Mouse (Mus musculus): ENCODE measurements around the gene Slc7a5. TPM values are rescaled to one million over a fixed set of nuclear protein-coding genes. Genes with fewer than 3 reads are reported as not detected.

Slc7a5 gene
- polyA plus RNA-seq, 1 experiment from 2014 or later, result 10.2 TPM

- Histone ChIP-seq H3K4me3 (replicated peaks; ENCODE audit: low read depth, low read length) (no peak overlapping the region), H3K36me3 (ENCODE audit: insufficient read depth, low read length) (no peaks in the 10 kb centered on the region), H3K9ac (ENCODE audit: low read depth, low read length) (no peak overlapping the region), H3K4me2 (ENCODE audit: low read length) (no peak overlapping the region), H3K4me1 (replicated peaks; ENCODE audit: insufficient read depth, low read length) (0 out of 2 replicates have a peak, but pooled peaks cover 5% of the 10 kb centered on the region), H3K27ac (no peak overlapping the region), H3K27me3 (ENCODE audit: insufficient read depth, low read length) (no peaks in the 10 kb centered on the region), H3K9me3 (replicated peaks; ENCODE audit: low read length) (no peaks in the 10 kb centered on the region)
- 80% methylated on average over 5 of the region's 5 CpGs for WGBS
- no peak for TF ChIP-seq CTCF (IDR thresholded peaks at IDR 0.05; ENCODE audit: low read depth)
- ATAC-seq (replicated peaks; ENCODE audit: low FRiP score, low read depth), result no peak
- DNase-seq (ENCODE audit: low spot score), result no peak
These were observed 17.2 kb upstream of the Slc7a5 start for GRCm38 (mm10) chr8:121924681-121925080.

GRCm38 (mm10) chr8:121922101-121922500 is 14.6 kb upstream of the Slc7a5 start:
- Histone ChIP-seq H3K4me1 (replicated peaks; ENCODE audit: insufficient read depth, low read length) (0 out of 2 replicates have a peak, but pooled peaks cover 5% of the 10 kb centered on the region), H3K27me3 (ENCODE audit: insufficient read depth, low read length) (no peaks in the 10 kb centered on the region), H3K36me3 (ENCODE audit: insufficient read depth, low read length) (no peaks in the 10 kb centered on the region), H3K4me3 (replicated peaks; ENCODE audit: low read depth, low read length) (no peak overlapping the region), H3K9ac (ENCODE audit: low read depth, low read length) (peak overlapping the region; percentile 23; the same call in 1 of the 2 replicates), H3K4me2 (ENCODE audit: low read length) (no peak overlapping the region), H3K27ac (peak overlapping the region; percentile 67), H3K9me3 (replicated peaks; ENCODE audit: low read length) (no peaks in the 10 kb centered on the region)
- DNase-seq (ENCODE audit: low spot score) (peak; percentile 79), ATAC-seq (replicated peaks; ENCODE audit: low FRiP score, low read depth) (peak; percentile 50)
- TF ChIP-seq CTCF (IDR thresholded peaks at IDR 0.05; ENCODE audit: low read depth), result no peak
- 31% methylated on average over 8 of the region's 8 CpGs for whole genome bisulfite sequencing

GRCm38 (mm10) chr8:121921582-121921981 is 14.1 kb upstream of the Slc7a5 start:
- no peaks in the 10 kb centered on the region for H3K27me3 ChIP-seq (ENCODE audit: insufficient read depth, low read length)
- H3K9me3 ChIP-seq (replicated peaks; ENCODE audit: low read length), result no peaks in the 10 kb centered on the region
- no peak overlapping the region for H3K4me2 ChIP-seq (ENCODE audit: low read length)
- H3K36me3 ChIP-seq (ENCODE audit: insufficient read depth, low read length), result no peaks in the 10 kb centered on the region
- no peak overlapping the region for H3K4me3 ChIP-seq (replicated peaks; ENCODE audit: low read depth, low read length)
- H3K9ac ChIP-seq (ENCODE audit: low read depth, low read length), result peak overlapping the region; percentile 23; the same call in 1 of the 2 replicates
- peak overlapping the region; percentile 67 for H3K27ac ChIP-seq
- DNase-seq (ENCODE audit: low spot score), result no peak
- 71% methylated on average over 8 of the region's 8 CpGs for WGBS
- H3K4me1 ChIP-seq (replicated peaks; ENCODE audit: insufficient read depth, low read length), result 0 out of 2 replicates have a peak, but pooled peaks cover 5% of the 10 kb centered on the region
- TF ChIP-seq CTCF (IDR thresholded peaks at IDR 0.05; ENCODE audit: low read depth), result no peak
- ATAC-seq (replicated peaks; ENCODE audit: low FRiP score, low read depth), result 0 out of 2 replicates have a peak, but pooled peaks have one; percentile 18

GRCm38 (mm10) chr8:121919731-121920130 is 12.2 kb upstream of the Slc7a5 start:
- no peak overlapping the region for H3K4me3 ChIP-seq (replicated peaks; ENCODE audit: low read depth, low read length)
- ATAC-seq (replicated peaks; ENCODE audit: low FRiP score, low read depth) (no peak), DNase-seq (ENCODE audit: low spot score) (no peak)
- H3K9me3 ChIP-seq (replicated peaks; ENCODE audit: low read length), result no peaks in the 10 kb centered on the region
- no peak overlapping the region for H3K27ac ChIP-seq
- no peak overlapping the region for H3K9ac ChIP-seq (ENCODE audit: low read depth, low read length)
- H3K4me2 ChIP-seq (ENCODE audit: low read length), result no peak overlapping the region
- no peak for TF ChIP-seq CTCF (IDR thresholded peaks at IDR 0.05; ENCODE audit: low read depth)
- no peaks in the 10 kb centered on the region for H3K36me3 ChIP-seq (ENCODE audit: insufficient read depth, low read length)
- WGBS, result 21% methylated on average over 3 of the region's 3 CpGs
- H3K4me1 ChIP-seq (replicated peaks; ENCODE audit: insufficient read depth, low read length), result 0 out of 2 replicates have a peak, but pooled peaks cover 5% of the 10 kb centered on the region
- H3K27me3 ChIP-seq (ENCODE audit: insufficient read depth, low read length), result no peaks in the 10 kb centered on the region

- Histone ChIP-seq H3K4me3 (replicated peaks; ENCODE audit: low read depth, low read length) (no peak overlapping the region), H3K4me2 (ENCODE audit: low read length) (no peak overlapping the region), H3K9ac (ENCODE audit: low read depth, low read length) (no peak overlapping the region), H3K36me3 (ENCODE audit: insufficient read depth, low read length) (no peaks in the 10 kb centered on the region), H3K27me3 (ENCODE audit: insufficient read depth, low read length) (no peaks in the 10 kb centered on the region), H3K9me3 (replicated peaks; ENCODE audit: low read length) (no peaks in the 10 kb centered on the region), H3K4me1 (replicated peaks; ENCODE audit: insufficient read depth, low read length) (0 out of 2 replicates have a peak, but pooled peaks cover 5% of the 10 kb centered on the region), H3K27ac (no peak overlapping the region)
- no peak for DNase-seq (ENCODE audit: low spot score)
- no peak for TF ChIP-seq CTCF (IDR thresholded peaks at IDR 0.05; ENCODE audit: low read depth)
- ATAC-seq (replicated peaks; ENCODE audit: low FRiP score, low read depth), result no peak
- WGBS, result 43% methylated on average over 4 of the region's 4 CpGs
These were observed 11.7 kb upstream of the Slc7a5 start for GRCm38 (mm10) chr8:121919158-121919557.

- Histone ChIP-seq H3K4me3 (replicated peaks; ENCODE audit: low read depth, low read length) (no peak overlapping the region), H3K27me3 (ENCODE audit: insufficient read depth, low read length) (no peaks in the 10 kb centered on the region), H3K27ac (no peak overlapping the region), H3K9me3 (replicated peaks; ENCODE audit: low read length) (no peaks in the 10 kb centered on the region), H3K4me2 (ENCODE audit: low read length) (no peak overlapping the region), H3K4me1 (replicated peaks; ENCODE audit: insufficient read depth, low read length) (no peaks in the 10 kb centered on the region), H3K36me3 (ENCODE audit: insufficient read depth, low read length) (no peaks in the 10 kb centered on the region), H3K9ac (ENCODE audit: low read depth, low read length) (no peak overlapping the region)
- ATAC-seq (replicated peaks; ENCODE audit: low FRiP score, low read depth) (no peak), DNase-seq (ENCODE audit: low spot score) (no peak)
- TF ChIP-seq CTCF (IDR thresholded peaks at IDR 0.05; ENCODE audit: low read depth), result no peak
- whole genome bisulfite sequencing, result 84% methylated on average over 8 of the region's 8 CpGs
These were observed 5.9 kb upstream of the Slc7a5 start for GRCm38 (mm10) chr8:121913378-121913777.

GRCm38 (mm10) chr8:121912831-121913230 is 5.3 kb upstream of the Slc7a5 start:
- no peak for TF ChIP-seq CTCF (IDR thresholded peaks at IDR 0.05; ENCODE audit: low read depth)
- H3K9me3 ChIP-seq (replicated peaks; ENCODE audit: low read length), result no peaks in the 10 kb centered on the region
- DNase-seq (ENCODE audit: low spot score) (no peak), ATAC-seq (replicated peaks; ENCODE audit: low FRiP score, low read depth) (no peak)
- no peaks in the 10 kb centered on the region for H3K36me3 ChIP-seq (ENCODE audit: insufficient read depth, low read length)
- H3K4me3 ChIP-seq (replicated peaks; ENCODE audit: low read depth, low read length), result no peak overlapping the region
- 0 out of 2 replicates have a peak, but pooled peaks cover 3% of the 10 kb centered on the region for H3K4me1 ChIP-seq (replicated peaks; ENCODE audit: insufficient read depth, low read length)
- H3K4me2 ChIP-seq (ENCODE audit: low read length), result no peak overlapping the region
- H3K27ac ChIP-seq, result no peak overlapping the region
- H3K9ac ChIP-seq (ENCODE audit: low read depth, low read length), result no peak overlapping the region
- 77% methylated on average over 3 of the region's 3 CpGs for WGBS
- H3K27me3 ChIP-seq (ENCODE audit: insufficient read depth, low read length), result no peaks in the 10 kb centered on the region
